Mouse (Mus musculus) liver, postnatal 0 days (tissue): ENCODE measurements around the gene Cldn10.
"Not testable (repeated sequence)": the region's sequence is repeated elsewhere in the genome, so short reads cannot be mapped to it uniquely, and the experiment has no call there.

ENCODE experiments used
- CTCF ChIP-seq: sonication (generic); IDR thresholded peaks from 2 replicates; pipeline ENCODE4 v1.5.1; 2016; ENCODE audit warnings: antibody characterized with exemption, low read depth
- EP300 ChIP-seq: IDR thresholded peaks from 2 replicates; pipeline ENCODE4 v1.6.1; 2016; ENCODE audit warnings: antibody characterized with exemption, low read depth, mild to moderate bottlenecking

GRCm38 (mm10) chr14:118811256-118811655 lies 23.5 kb downstream of the Cldn10 start:
- TF ChIP-seq EP300, CTCF: not testable (repeated sequence)
